Mouse (Mus musculus): ENCODE data around the gene Qpctl.

Qpctl gene

GRCm38 (mm10) chr7:19172874-19173273 is 23.8 kb upstream of the Qpctl start:
- DNase-seq (ENCODE audit: low read depth, low spot score): peak; percentile 84
- Histone ChIP-seq H3K27me3 (ENCODE audit: control insufficient read depth, insufficient read depth, low read length, poor library complexity, severe bottlenecking) (no peaks in the 10 kb centered on the region; the same call in 1 of the 2 replicates), H3K36me3 (ENCODE audit: control insufficient read depth, insufficient read depth, low read length, poor library complexity, severe bottlenecking) (no peaks in the 10 kb centered on the region)

GRCm38 (mm10) chr7:19171831-19172230 is 22.7 kb upstream of the Qpctl start:
- H3K36me3 ChIP-seq (ENCODE audit: control insufficient read depth, insufficient read depth, low read length, poor library complexity, severe bottlenecking): no peaks in the 10 kb centered on the region
- no peak for DNase-seq (ENCODE audit: low read depth, low spot score)
- H3K27me3 ChIP-seq (ENCODE audit: control insufficient read depth, insufficient read depth, low read length, poor library complexity, severe bottlenecking): no peaks in the 10 kb centered on the region; the same call in 1 of the 2 replicates

- no peaks in the 10 kb centered on the region; the same call in 1 of the 2 replicates for H3K27me3 ChIP-seq (ENCODE audit: control insufficient read depth, insufficient read depth, low read length, poor library complexity, severe bottlenecking)
- no peaks in the 10 kb centered on the region for H3K36me3 ChIP-seq (ENCODE audit: control insufficient read depth, insufficient read depth, low read length, poor library complexity, severe bottlenecking)
- no peak for DNase-seq (ENCODE audit: low read depth, low spot score)
These were observed 21.1 kb upstream of the Qpctl start for GRCm38 (mm10) chr7:19170142-19170541.

- no peak for DNase-seq (ENCODE audit: low read depth, low spot score)
- no peaks in the 10 kb centered on the region; the same call in 1 of the 2 replicates for H3K27me3 ChIP-seq (ENCODE audit: control insufficient read depth, insufficient read depth, low read length, poor library complexity, severe bottlenecking)
- no peaks in the 10 kb centered on the region for H3K36me3 ChIP-seq (ENCODE audit: control insufficient read depth, insufficient read depth, low read length, poor library complexity, severe bottlenecking)
These were observed 20.4 kb upstream of the Qpctl start for GRCm38 (mm10) chr7:19169506-19169905.

GRCm38 (mm10) chr7:19166990-19167389 is 17.9 kb upstream of the Qpctl start:
- H3K36me3 ChIP-seq (ENCODE audit: control insufficient read depth, insufficient read depth, low read length, poor library complexity, severe bottlenecking): no peaks in the 10 kb centered on the region
- no peak for DNase-seq (ENCODE audit: low read depth, low spot score)
- H3K27me3 ChIP-seq (ENCODE audit: control insufficient read depth, insufficient read depth, low read length, poor library complexity, severe bottlenecking): no peaks in the 10 kb centered on the region; the same call in none of the 2 replicates

- no peak for DNase-seq (ENCODE audit: low read depth, low spot score)
- Histone ChIP-seq H3K36me3 (ENCODE audit: control insufficient read depth, insufficient read depth, low read length, poor library complexity, severe bottlenecking) (no peaks in the 10 kb centered on the region), H3K27me3 (ENCODE audit: control insufficient read depth, insufficient read depth, low read length, poor library complexity, severe bottlenecking) (no peaks in the 10 kb centered on the region; the same call in 1 of the 2 replicates)
These were observed 16.7 kb upstream of the Qpctl start, which contains the start of gene Gipr for GRCm38 (mm10) chr7:19165656-19166423. TSS of gene Gipr (minus strand) at chr7:19166127.

- peak; percentile 64 for DNase-seq (ENCODE audit: low read depth, low spot score)
These were observed 15.9 kb upstream of the Qpctl start for GRCm38 (mm10) chr7:19164978-19165377.

GRCm38 (mm10) chr7:19164189-19164588 is 15.1 kb upstream of the Qpctl start:
- Histone ChIP-seq H3K36me3 (ENCODE audit: control insufficient read depth, insufficient read depth, low read length, poor library complexity, severe bottlenecking) (no peaks in the 10 kb centered on the region), H3K27me3 (ENCODE audit: control insufficient read depth, insufficient read depth, low read length, poor library complexity, severe bottlenecking) (no peaks in the 10 kb centered on the region; the same call in 1 of the 2 replicates)
- no peak for DNase-seq (ENCODE audit: low read depth, low spot score)

More at GRCm38 (mm10) chr7:19164978-19165377, 15.9 kb upstream of the Qpctl start:
- no peaks in the 10 kb centered on the region; the same call in 1 of the 2 replicates for H3K27me3 ChIP-seq (ENCODE audit: control insufficient read depth, insufficient read depth, low read length, poor library complexity, severe bottlenecking)
- H3K36me3 ChIP-seq (ENCODE audit: control insufficient read depth, insufficient read depth, low read length, poor library complexity, severe bottlenecking): no peaks in the 10 kb centered on the region

- H3K27me3 ChIP-seq (ENCODE audit: control insufficient read depth, insufficient read depth, low read length, poor library complexity, severe bottlenecking): no peaks in the 10 kb centered on the region; the same call in 1 of the 2 replicates
- DNase-seq (ENCODE audit: low read depth, low spot score): no peak
These were observed 14.7 kb upstream of the Qpctl start for GRCm38 (mm10) chr7:19163752-19164151.

GRCm38 (mm10) chr7:19162928-19163327 is 13.8 kb upstream of the Qpctl start:
- no peaks in the 10 kb centered on the region; the same call in 1 of the 2 replicates for H3K27me3 ChIP-seq (ENCODE audit: control insufficient read depth, insufficient read depth, low read length, poor library complexity, severe bottlenecking)
- no peak for DNase-seq (ENCODE audit: low read depth, low spot score)
- no peaks in the 10 kb centered on the region for H3K36me3 ChIP-seq (ENCODE audit: control insufficient read depth, insufficient read depth, low read length, poor library complexity, severe bottlenecking)

More at GRCm38 (mm10) chr7:19163752-19164151, 14.7 kb upstream of the Qpctl start:
- no peaks in the 10 kb centered on the region for H3K36me3 ChIP-seq (ENCODE audit: control insufficient read depth, insufficient read depth, low read length, poor library complexity, severe bottlenecking)

- no peak for DNase-seq (ENCODE audit: low read depth, low spot score)
- no peaks in the 10 kb centered on the region; the same call in 1 of the 2 replicates for H3K27me3 ChIP-seq (ENCODE audit: control insufficient read depth, insufficient read depth, low read length, poor library complexity, severe bottlenecking)
- H3K36me3 ChIP-seq (ENCODE audit: control insufficient read depth, insufficient read depth, low read length, poor library complexity, severe bottlenecking): no peaks in the 10 kb centered on the region; the same call in 1 of the 2 replicates
These were observed 11.0 kb upstream of the Qpctl start for GRCm38 (mm10) chr7:19160115-19160514.

- Histone ChIP-seq H3K27me3 (ENCODE audit: control insufficient read depth, insufficient read depth, low read length, poor library complexity, severe bottlenecking) (no peaks in the 10 kb centered on the region; the same call in 1 of the 2 replicates), H3K36me3 (ENCODE audit: control insufficient read depth, insufficient read depth, low read length, poor library complexity, severe bottlenecking) (no peaks in the 10 kb centered on the region; the same call in 1 of the 2 replicates)
- DNase-seq (ENCODE audit: low read depth, low spot score): no peak
These were observed 10.3 kb upstream of the Qpctl start for GRCm38 (mm10) chr7:19159411-19159810.

- Histone ChIP-seq H3K36me3 (ENCODE audit: control insufficient read depth, insufficient read depth, low read length, poor library complexity, severe bottlenecking) (no peaks in the 10 kb centered on the region; the same call in 1 of the 2 replicates), H3K27me3 (ENCODE audit: control insufficient read depth, insufficient read depth, low read length, poor library complexity, severe bottlenecking) (no peaks in the 10 kb centered on the region)
- no peak for DNase-seq (ENCODE audit: low read depth, low spot score)
These were observed 9.5 kb upstream of the Qpctl start for GRCm38 (mm10) chr7:19158601-19159000.

- no peaks in the 10 kb centered on the region for H3K27me3 ChIP-seq (ENCODE audit: control insufficient read depth, insufficient read depth, low read length, poor library complexity, severe bottlenecking)
- H3K36me3 ChIP-seq (ENCODE audit: control insufficient read depth, insufficient read depth, low read length, poor library complexity, severe bottlenecking): no peaks in the 10 kb centered on the region; the same call in 1 of the 2 replicates
- DNase-seq (ENCODE audit: low read depth, low spot score): peak; percentile 91
These were observed 8.2 kb upstream of the Qpctl start for GRCm38 (mm10) chr7:19157160-19157800.
